In genomic region chr16:16253326-16254074, GRCm38 (mm10) we compare ENCODE assay signal across 8 mouse cellular contexts. TPM values are rescaled to one million over a fixed set of nuclear protein-coding genes. Genes with fewer than 3 reads are reported as not detected.
A peak's percentile ranks its signal among the peaks of the same experiment; 100 is the strongest.
DNase-seq lines count a peak whose midpoint lies in the region; ATAC-seq lines count a peak whose summit lies in the region.

No protein-coding gene starts in this region.

- no peak for DNase-seq in kidney, adult 11 months
- DNase-seq in MN1 (ENCODE audit: low spot score), result peak; percentile 22
- peak; percentile 27 for DNase-seq in heart, postnatal 25 days (ENCODE audit: low spot score)
- no peak for DNase-seq in thymus, postnatal 14 days
- no peak for DNase-seq in thymus, postnatal 0 days (ENCODE audit: low spot score)

- peak; percentile 97 for ATAC-seq in kidney, embryonic 15.5 days (replicated peaks; ENCODE audit: low FRiP score)
- peak; percentile 59 for ATAC-seq in forebrain, embryonic 13.5 days
- ATAC-seq in megakaryocyte progenitor cell, adult 5-6 weeks (replicated peaks; ENCODE audit: poor library complexity), result no peak

- peak overlapping the region; percentile 64 for H3K27ac ChIP-seq in kidney, embryonic 15.5 days
- no peak overlapping the region for H3K27ac ChIP-seq in forebrain, embryonic 13.5 days

- no peak overlapping the region for H3K4me2 ChIP-seq in kidney, embryonic 15.5 days
- H3K4me2 ChIP-seq in forebrain, embryonic 13.5 days, result no peak overlapping the region

- peaks cover 7% of the 10 kb centered on the region; the same call in 1 of the 2 replicates for H3K4me1 ChIP-seq in kidney, embryonic 15.5 days
- H3K4me1 ChIP-seq in forebrain, embryonic 13.5 days, result no peaks in the 10 kb centered on the region

- H3K9me3 ChIP-seq in kidney, embryonic 15.5 days (replicated peaks), result no peaks in the 10 kb centered on the region
- no peaks in the 10 kb centered on the region for H3K9me3 ChIP-seq in forebrain, embryonic 13.5 days (replicated peaks)

- H3K4me3 ChIP-seq in kidney, embryonic 15.5 days (replicated peaks), result no peak overlapping the region
- H3K4me3 ChIP-seq in forebrain, embryonic 13.5 days, result no peak overlapping the region

- intact Hi-C loops in heart, postnatal 25 days (cut with DNase I), result loop anchor here (2.0 kb wide), 1 partner anchor 39 kb away; no protein-coding TSS in a partner anchor

- WGBS in kidney, embryonic 15.5 days, result 15% methylated on average over 4 of the region's 4 CpGs
- WGBS in forebrain, embryonic 13.5 days, result 21% methylated on average over 4 of the region's 4 CpGs

- H3K9ac ChIP-seq in kidney, embryonic 15.5 days, result no peak overlapping the region
- no peak overlapping the region for H3K9ac ChIP-seq in forebrain, embryonic 13.5 days

- no peaks in the 10 kb centered on the region for H3K27me3 ChIP-seq in kidney, embryonic 15.5 days
- no peaks in the 10 kb centered on the region for H3K27me3 ChIP-seq in forebrain, embryonic 13.5 days

- no peaks in the 10 kb centered on the region for H3K36me3 ChIP-seq in kidney, embryonic 15.5 days
- H3K36me3 ChIP-seq in forebrain, embryonic 13.5 days (ENCODE audit: poor library complexity, severe bottlenecking), result no peaks in the 10 kb centered on the region

RNA-seq across cellular contexts. Expression of gene Pkp2, which starts 40.4 kb away (rescaled TPM):
- polyA plus RNA-seq in kidney, embryonic 15.5 days (2015; fragmentation: Nextera tagmentation; extraction: Ambion mirVana), result 10.1 and 11.0 TPM in 2 replicates
- 1.1 and 1.4 TPM in 2 replicates for polyA plus RNA-seq in forebrain, embryonic 13.5 days (2015; fragmentation: Nextera tagmentation; extraction: Ambion mirVana)
- total RNA-seq in heart, postnatal 25 days (2021), result 100 to 1,000 TPM; 137 to 142 TPM
- 0.07 and 0.12 TPM in 2 replicates for total RNA-seq in megakaryocyte progenitor cell, adult 5-6 weeks (2015)
- 0.12 TPM in 1 of 2 replicates, not detected in the other for total RNA-seq in megakaryocyte progenitor cell, adult 5-6 weeks (2017)
- polyA plus RNA-seq in thymus, postnatal 0 days (2015; fragmentation: Nextera tagmentation; extraction: Ambion mirVana), result 0.33 and 0.37 TPM in 2 replicates

RNA-seq across cellular contexts. Expression of gene Yars2, which starts 49.3 kb away (rescaled TPM):
- 41.4 and 43.6 TPM in 2 replicates for polyA plus RNA-seq in kidney, embryonic 15.5 days (2015; fragmentation: Nextera tagmentation; extraction: Ambion mirVana)
- 28.8 and 30.3 TPM in 2 replicates for polyA plus RNA-seq in forebrain, embryonic 13.5 days (2015; fragmentation: Nextera tagmentation; extraction: Ambion mirVana)
- total RNA-seq in heart, postnatal 25 days (2021), result 10 to 100 TPM; 31.0 to 36.4 TPM
- total RNA-seq in megakaryocyte progenitor cell, adult 5-6 weeks (2015), result 68.3 and 73.9 TPM in 2 replicates
- total RNA-seq in megakaryocyte progenitor cell, adult 5-6 weeks (2017), result 28.6 and 44.7 TPM in 2 replicates
- polyA plus RNA-seq in thymus, postnatal 0 days (2015; fragmentation: Nextera tagmentation; extraction: Ambion mirVana), result 31.0 and 33.2 TPM in 2 replicates

Comparison
In these comparisons a context has a peak if more than half of its experiments do, and no peak if none do; other contexts are left out.
1. DNase-seq: peak in MN1 (single experiment) and heart, postnatal 25 days (single experiment); none in kidney, adult 11 months (single experiment), thymus, postnatal 14 days (single experiment) and thymus, postnatal 0 days (single experiment).